Mouse (Mus musculus) CH12.LX (cell line): ENCODE data around the gene Eif5.

Source experiments
- CTCF ChIP-seq, 2 experiments: IDR thresholded peaks in 1 of 2; conservative IDR thresholded peaks in 1 of 2; 2 replicates each; pipeline ENCODE4 v1.5.1; 2011 to 2012; ENCODE audit warnings: low read depth in 2 of 2, low read length in 2 of 2, improper control_type of control experiment in 1 of 2, inconsistent platforms in 1 of 2, mild to moderate bottlenecking in 1 of 2, moderate library complexity in 1 of 2
- EP300 ChIP-seq: IDR thresholded peaks from 2 replicates; pipeline ENCODE4 v1.6.1; 2011; ENCODE audit warnings: low read length, improper control_type of control experiment
- ETS1 ChIP-seq: conservative IDR thresholded peaks from 2 replicates; pipeline ENCODE4 v1.6.1; 2012; ENCODE audit warnings: low read depth, mild to moderate bottlenecking, inconsistent platforms, low read length, improper control_type of control experiment, moderate library complexity
- HCFC1 ChIP-seq: IDR thresholded peaks from 2 replicates; pipeline ENCODE4 v1.6.1; 2012; ENCODE audit warnings: low read depth, mild to moderate bottlenecking, inconsistent platforms, low read length, improper control_type of control experiment
- JUND ChIP-seq: conservative IDR thresholded peaks from 2 replicates; pipeline ENCODE4 v1.6.1; 2011; ENCODE audit warnings: low read depth, low read length, improper control_type of control experiment
- MAFK ChIP-seq: IDR thresholded peaks from 2 replicates; pipeline ENCODE4 v1.6.1; 2011; ENCODE audit warnings: low read length, improper control_type of control experiment; ENCODE audit not compliant: insufficient replicate concordance
- MYC ChIP-seq: IDR thresholded peaks from 2 replicates; pipeline ENCODE4 v1.6.1; 2011; ENCODE audit warnings: low read depth, mild to moderate bottlenecking, improper control_type of control experiment, low read length
- POLR2A ChIP-seq: IDR thresholded peaks from 2 replicates; pipeline ENCODE4 v1.6.1; 2011; ENCODE audit warnings: low read depth, mild to moderate bottlenecking, improper control_type of control experiment, low read length
- RAD21 ChIP-seq: IDR thresholded peaks from 2 replicates; pipeline ENCODE4 v1.6.1; 2011; ENCODE audit warnings: low read depth, mild to moderate bottlenecking, low read length, improper control_type of control experiment, moderate library complexity
- RCOR1 ChIP-seq: conservative IDR thresholded peaks from 2 replicates; pipeline ENCODE4 v1.6.1; 2012; ENCODE audit warnings: low read depth, mild to moderate bottlenecking, inconsistent platforms, low read length, improper control_type of control experiment
- TCF12 ChIP-seq: IDR thresholded peaks from 2 replicates; pipeline ENCODE4 v1.6.1; 2014; ENCODE audit warnings: low read depth, mild to moderate bottlenecking, inconsistent platforms, low read length, improper control_type of control experiment
- USF2 ChIP-seq: conservative IDR thresholded peaks from 2 replicates; pipeline ENCODE4 v1.6.1; 2011; ENCODE audit warnings: low read depth, low read length, improper control_type of control experiment
- ZC3H11A ChIP-seq: IDR thresholded peaks from 2 replicates; pipeline ENCODE4 v1.6.1; 2012; ENCODE audit warnings: low read depth, mild to moderate bottlenecking, inconsistent platforms, low read length, improper control_type of control experiment
- ZMIZ1 ChIP-seq: IDR thresholded peaks from 2 replicates; pipeline ENCODE4 v1.6.1; 2012; ENCODE audit warnings: low read depth, mild to moderate bottlenecking, inconsistent platforms, low read length, improper control_type of control experiment

- TF ChIP-seq CTCF (conservative IDR thresholded peaks at IDR 0.05 in 1 of 2, IDR thresholded peaks at IDR 0.05 in 1 of 2; ENCODE audit: low read depth in 2 of 2, low read length in 2 of 2) (peak in 1 of 2 experiments; percentile 28; a peak in 2 of 4 replicates), TCF12 (no peak), MAFK (no peak), ZMIZ1 (0 out of 2 replicates have a peak, but pooled peaks have one; percentile 30), RCOR1 (no peak), HCFC1 (no peak), ZC3H11A (no peak), USF2 (no peak), POLR2A (no peak), RAD21 (no peak), JUND (no peak), EP300 (no peak), MYC (0 out of 2 replicates have a peak, but pooled peaks have one; percentile 15), ETS1 (no peak)
These were observed 10.9 kb downstream of the Eif5 start for GRCm38 (mm10) chr12:111548555-111549289.
